Mouse (Mus musculus) thymus, adult 2 months (tissue): ENCODE results near the gene Ear1.
"Not testable (repeated sequence)": the region's sequence is repeated elsewhere in the genome, so short reads cannot be mapped to it uniquely, and the experiment has no call there.

ENCODE experiments used
- CTCF ChIP-seq: fragments of 200-500 bp; IDR thresholded peaks from 2 replicates; pipeline ENCODE4 v1.5.1; 2012; ENCODE audit warnings: mild to moderate bottlenecking, control low read depth, low read length, moderate library complexity, borderline replicate concordance; ENCODE audit not compliant: control insufficient read depth, poor library complexity, insufficient read depth; ENCODE audit errors: extremely low read depth
- POLR2A ChIP-seq: fragments of 200-500 bp; IDR thresholded peaks from 2 replicates; pipeline ENCODE4 v1.6.1; 2012; ENCODE audit warnings: mild to moderate bottlenecking, low read length, control low read depth, moderate library complexity; ENCODE audit not compliant: control insufficient read depth, poor library complexity, insufficient read depth; ENCODE audit errors: extremely low read depth

DNA sequence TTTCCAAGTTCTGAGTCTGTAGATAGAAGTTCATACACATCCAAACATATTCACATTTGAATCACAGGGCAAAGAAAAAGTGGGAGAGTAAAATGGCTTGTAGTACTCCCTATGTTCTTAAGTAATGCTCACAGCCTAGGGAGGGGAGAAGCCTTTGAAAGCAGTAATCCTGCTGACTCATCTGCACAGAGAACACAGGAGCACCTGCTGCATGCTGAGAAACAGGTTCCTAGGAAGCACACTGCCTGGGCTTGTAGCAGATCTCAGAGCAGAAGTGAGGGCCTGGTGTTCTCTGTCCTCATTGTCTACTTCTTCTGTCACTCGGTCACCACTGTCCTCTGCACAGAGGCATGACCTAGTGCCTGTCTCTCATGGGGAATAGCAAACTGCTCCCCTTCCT is 34.3 kb downstream of the Ear1 start:
- TF ChIP-seq CTCF, POLR2A: not testable (repeated sequence)
